Mouse (Mus musculus) midbrain, embryonic 11.5 days (tissue): ENCODE measurements around the gene Fam178b. TPM values are rescaled to one million over a fixed set of nuclear protein-coding genes. Genes with fewer than 3 reads are reported as not detected.
"Not testable (repeated sequence)": the region's sequence is repeated elsewhere in the genome, so short reads cannot be mapped to it uniquely, and the experiment has no call there.

Experiments
- ATAC-seq: fragments of 200-750 bp; cut with Nextera tagmentation; 2 replicates; pipeline ENCODE4 v1.8.0; 2017; ENCODE audit warnings: moderate TSS enrichment, moderate library complexity; ENCODE audit not compliant: low FRiP score
- DNase-seq: peaks from one replicate; pipeline ENCODE4 v3.0.0; 2015; ENCODE audit warnings: low spot score; ENCODE audit errors: missing footprints
- H3K27ac ChIP-seq: fragments of 300-500 bp; sonication (generic); 2 replicates; pipeline ENCODE4 v1.5.1; 2014; ENCODE audit warnings: low read depth, low read length
- H3K27me3 ChIP-seq: fragments of 300-500 bp; sonication (generic); 2 replicates; pipeline ENCODE4 v1.6.1; 2014; ENCODE audit warnings: mild to moderate bottlenecking, low read length, moderate library complexity, mixed read lengths; ENCODE audit not compliant: control insufficient read depth, insufficient read depth
- H3K36me3 ChIP-seq: fragments of 300-500 bp; sonication (generic); 2 replicates; pipeline ENCODE4 v1.6.1; 2014; ENCODE audit warnings: mild to moderate bottlenecking, low read length, moderate library complexity, mixed read lengths; ENCODE audit not compliant: control insufficient read depth, insufficient read depth
- H3K4me1 ChIP-seq: fragments of 300-500 bp; sonication (generic); 2 replicates; pipeline ENCODE4 v1.6.1; 2014; ENCODE audit warnings: low read length; ENCODE audit not compliant: control insufficient read depth, insufficient read depth
- H3K4me2 ChIP-seq: fragments of 300-500 bp; sonication (generic); 2 replicates; pipeline ENCODE4 v1.6.1; 2014; ENCODE audit warnings: mild to moderate bottlenecking, moderate library complexity
- H3K4me3 ChIP-seq: fragments of 300-500 bp; sonication (generic); 2 replicates; pipeline ENCODE4 v1.5.1; 2014; ENCODE audit warnings: low read depth, low read length
- H3K9ac ChIP-seq: fragments of 300-500 bp; sonication (generic); 2 replicates; pipeline ENCODE4 v1.6.1; 2014; ENCODE audit warnings: low read length
- H3K9me3 ChIP-seq: fragments of 300-500 bp; sonication (generic); 2 replicates; pipeline ENCODE4 v1.6.1; 2016; ENCODE audit warnings: low read length; ENCODE audit not compliant: control insufficient read depth
- WGBS: fragments of 180-500 bp; shearing (Covaris S2); extraction: QIAGEN DNeasy Blood & Tissue Kit; methylation state at CpG from one replicate; pipeline ENCODE4 v1.1.7; 2014; 5-methylcytosine and 5-hydroxymethylcytosine counted together
- polyA plus RNA-seq: library from polyadenylated mRNA; unstranded; fragments of >200 nt; fragmentation: Nextera tagmentation; extraction: Ambion mirVana; gene quantifications from 2 replicates; pipeline ENCODE4 v1.2.1, GENCODE M21; 2014

The Fam178b gene
- polyA plus RNA-seq, 1 experiment from 2014 or later: 0.16 TPM

DNA sequence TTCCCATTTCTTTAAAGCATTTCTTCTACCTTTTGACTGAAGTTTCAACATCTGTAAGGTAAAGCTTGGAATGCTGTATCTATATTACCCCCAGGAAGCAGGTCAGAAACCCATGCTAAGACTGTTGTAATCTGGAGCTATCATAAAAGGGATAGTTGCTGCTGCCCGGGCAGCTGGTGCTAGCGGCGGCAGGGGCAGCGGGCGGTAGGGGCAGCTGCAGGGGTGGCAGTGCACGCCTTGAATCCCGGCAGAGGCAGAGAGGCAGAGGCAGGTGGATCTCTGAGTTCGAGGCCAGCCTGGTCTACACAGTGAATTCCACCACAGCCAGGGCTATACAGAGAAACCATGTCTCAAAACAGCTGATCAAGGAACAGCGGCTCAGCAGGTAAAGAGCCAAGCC is 140.1 kb downstream of the Fam178b start:
- Histone ChIP-seq H3K4me2 (no peak overlapping the region), H3K4me3 (no peak overlapping the region), H3K27me3 (no peaks in the 10 kb centered on the region), H3K9me3 (no peaks in the 10 kb centered on the region), H3K9ac (no peak overlapping the region), H3K4me1 (peaks cover 11% of the 10 kb centered on the region), H3K36me3 (peaks cover 5% of the 10 kb centered on the region; the same call in 1 of the 2 replicates), H3K27ac (no peak overlapping the region)
- WGBS: 91% methylated on average over 9 of the region's 9 CpGs
- no peak for DNase-seq
- no peak for ATAC-seq

DNA sequence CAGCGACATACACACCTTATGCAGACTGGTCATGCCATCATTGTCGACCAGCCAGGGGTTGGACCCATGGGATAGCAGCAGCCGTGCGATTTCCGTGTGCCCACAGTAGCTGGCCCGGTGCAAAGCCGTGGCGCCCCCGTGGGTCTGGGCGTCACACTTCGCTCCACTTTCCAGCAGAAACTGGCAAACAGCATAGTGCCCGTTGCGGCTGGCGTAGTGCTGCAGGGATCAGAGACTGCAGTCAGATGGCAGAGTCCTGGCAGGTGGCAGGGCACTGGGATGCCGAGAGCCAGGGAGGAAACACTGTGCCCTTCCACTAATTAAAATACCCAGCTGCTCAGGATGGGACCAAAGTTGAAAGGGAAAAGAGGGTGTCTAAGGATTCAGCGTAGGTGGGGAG is 141.1 kb downstream of the Fam178b start:
- Histone ChIP-seq H3K4me3 (no peak overlapping the region), H3K4me1 (peaks cover 6% of the 10 kb centered on the region), H3K9me3 (no peaks in the 10 kb centered on the region), H3K9ac (no peak overlapping the region), H3K36me3 (peaks cover 5% of the 10 kb centered on the region; the same call in 1 of the 2 replicates), H3K4me2 (no peak overlapping the region), H3K27ac (no peak overlapping the region), H3K27me3 (no peaks in the 10 kb centered on the region)
- ATAC-seq (no peak), DNase-seq (no peak)
- 96% methylated on average over 16 of the region's 16 CpGs for WGBS

DNA sequence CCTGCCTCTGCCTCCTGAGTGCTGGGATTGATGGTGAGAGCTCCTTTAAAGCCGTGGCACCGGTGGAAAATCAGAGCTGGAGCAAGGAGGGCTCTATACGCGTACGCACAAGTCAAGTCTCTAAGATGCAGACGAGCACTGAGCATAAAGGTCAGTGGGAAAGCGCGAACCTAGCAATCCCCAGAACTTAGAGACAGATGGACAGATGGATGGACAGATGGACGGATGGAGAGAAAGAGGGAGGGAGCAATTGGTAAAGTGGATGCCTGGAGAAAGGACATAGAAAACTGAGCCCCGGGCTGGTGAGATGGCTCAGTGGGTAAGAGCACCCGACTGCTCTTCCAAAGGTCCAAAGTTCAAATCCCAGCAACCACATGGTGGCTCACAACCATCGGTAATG is 142.2 kb downstream of the Fam178b start:
- no peak for ATAC-seq
- H3K4me2 ChIP-seq: no peak overlapping the region
- no peak overlapping the region for H3K27ac ChIP-seq
- H3K4me1 ChIP-seq: no peaks in the 10 kb centered on the region
- H3K9me3 ChIP-seq: no peaks in the 10 kb centered on the region
- no peak overlapping the region for H3K9ac ChIP-seq
- H3K36me3 ChIP-seq: peaks cover 5% of the 10 kb centered on the region; the same call in 1 of the 2 replicates
- no peaks in the 10 kb centered on the region for H3K27me3 ChIP-seq
- no peak overlapping the region for H3K4me3 ChIP-seq
- no peak for DNase-seq
- 95% methylated on average over 12 of the region's 12 CpGs for WGBS

DNA sequence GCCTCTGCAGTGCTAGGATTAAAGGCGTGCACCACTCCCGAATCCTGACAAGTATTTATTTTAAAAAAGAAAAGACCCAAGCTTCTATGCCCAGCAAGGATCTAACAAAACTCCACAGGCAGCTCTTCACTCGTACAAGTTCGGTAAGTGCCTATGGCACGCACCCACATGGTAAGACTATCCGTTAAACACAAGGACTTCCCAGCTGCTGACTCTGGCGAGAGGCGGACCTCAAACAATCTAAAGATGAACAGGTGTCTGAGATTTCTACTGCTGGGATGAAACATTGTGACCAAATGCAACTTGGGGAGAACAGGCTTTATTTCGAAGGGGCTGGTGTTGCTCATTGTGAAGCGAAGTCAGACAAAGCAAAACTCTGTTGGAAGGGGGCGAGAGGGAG is 142.9 kb downstream of the Fam178b start:
- H3K9me3 ChIP-seq: no peaks in the 10 kb centered on the region
- peaks cover 5% of the 10 kb centered on the region; the same call in 1 of the 2 replicates for H3K36me3 ChIP-seq
- no peak overlapping the region for H3K4me2 ChIP-seq
- no peak overlapping the region for H3K27ac ChIP-seq
- H3K4me3 ChIP-seq: no peak overlapping the region
- no peaks in the 10 kb centered on the region for H3K4me1 ChIP-seq
- DNase-seq (no peak), ATAC-seq (no peak)
- WGBS: 93% methylated on average over 11 of the region's 11 CpGs
- H3K9ac ChIP-seq: no peak overlapping the region
- H3K27me3 ChIP-seq: no peaks in the 10 kb centered on the region

DNA sequence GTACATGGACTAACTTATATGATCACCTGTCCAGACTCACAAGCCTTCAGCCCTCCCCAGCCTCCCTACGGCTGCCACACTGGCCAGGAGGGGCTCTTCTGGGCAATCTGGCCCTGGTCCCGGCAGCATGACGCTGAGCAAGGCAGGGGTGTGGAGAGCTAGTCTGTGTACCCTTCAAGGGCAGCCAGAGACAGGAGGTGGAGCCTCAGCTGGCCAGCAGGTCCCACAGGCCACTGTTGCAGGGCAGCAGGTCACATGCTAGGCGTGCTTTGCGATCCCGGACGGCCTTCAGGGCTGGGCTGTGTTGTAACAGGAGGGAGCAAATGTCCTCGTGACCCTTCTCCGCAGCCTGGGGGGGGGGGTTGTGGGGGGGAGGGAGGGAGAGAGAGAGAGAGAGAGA is 143.8 kb downstream of the Fam178b start, which contains the start of gene Gm42417:
Gene Gm42417, minus strand, starts transcription at position 244 of the 400 bp plus-strand sequence.
- Histone ChIP-seq H3K9me3 (no peaks in the 10 kb centered on the region), H3K27ac (no peak within 1 kb of the TSS), H3K36me3 (peaks cover 5% of the 10 kb centered on the region; the same call in 1 of the 2 replicates), H3K9ac (no peak within 1 kb of the TSS), H3K4me3 (no peak within 1 kb of the TSS), H3K4me1 (no peaks in the 10 kb centered on the region), H3K27me3 (no peaks in the 10 kb centered on the region), H3K4me2 (no peak within 1 kb of the TSS)
- DNase-seq (no peak), ATAC-seq (no peak)
- 67% methylated on average over 9 of the region's 9 CpGs for WGBS

DNA sequence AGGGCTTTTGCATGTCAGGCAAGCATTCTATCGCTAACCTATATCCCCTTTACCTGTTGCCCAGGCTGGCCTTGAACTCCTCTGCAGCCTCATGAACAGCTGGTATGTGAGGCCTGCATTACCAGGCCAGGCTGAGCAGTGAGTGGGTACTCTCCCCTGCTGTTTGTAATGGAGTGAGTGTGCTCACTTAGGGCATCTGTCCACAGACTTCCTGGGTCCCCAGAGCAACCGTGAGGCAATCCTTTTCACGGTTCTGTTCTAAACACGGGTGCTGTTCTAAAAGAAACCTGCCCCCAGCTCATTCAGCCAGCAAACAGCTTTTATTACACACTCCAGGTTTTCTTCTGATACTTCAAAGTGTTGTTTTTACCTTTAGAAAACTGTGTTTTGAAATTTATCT is 144.3 kb downstream of the Fam178b start:
- H3K27ac ChIP-seq: no peak overlapping the region
- no peak overlapping the region for H3K4me3 ChIP-seq
- no peak overlapping the region for H3K4me2 ChIP-seq
- H3K36me3 ChIP-seq: peaks cover 5% of the 10 kb centered on the region; the same call in 1 of the 2 replicates
- DNase-seq: no peak
- no peak for ATAC-seq
- H3K4me1 ChIP-seq: no peaks in the 10 kb centered on the region
- H3K9me3 ChIP-seq: no peaks in the 10 kb centered on the region
- 85% methylated on average over 4 of the region's 4 CpGs for WGBS
- H3K9ac ChIP-seq: no peak overlapping the region
- H3K27me3 ChIP-seq: no peaks in the 10 kb centered on the region

DNA sequence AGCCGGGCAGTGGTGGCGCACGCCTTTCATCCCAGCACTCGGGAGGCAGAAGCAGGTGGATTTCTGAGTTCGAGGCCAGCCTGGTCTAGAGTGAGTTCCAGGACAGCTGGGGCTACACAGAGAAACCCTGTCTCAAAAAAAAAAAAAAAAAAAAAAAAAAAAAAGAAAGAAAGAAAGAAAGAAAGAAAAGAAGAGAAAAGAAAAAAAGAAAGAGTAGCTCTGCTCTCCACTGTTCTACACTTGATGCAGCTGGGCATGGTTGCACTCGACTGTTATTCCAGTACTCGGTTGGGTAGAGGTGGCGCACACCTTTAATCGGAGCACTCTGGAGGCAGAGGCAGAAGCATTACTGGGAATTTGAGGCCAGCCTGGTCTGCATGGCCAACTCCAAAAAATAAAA is 146.2 kb downstream of the Fam178b start, which contains the start of gene Ankrd23:
Gene Ankrd23, minus strand, starts transcription at position 101 of the 400 bp plus-strand sequence.
- not testable (repeated sequence) for H3K9ac ChIP-seq, H3K4me1 ChIP-seq, H3K9me3 ChIP-seq, H3K4me3 ChIP-seq, H3K4me2 ChIP-seq, ATAC-seq, H3K27ac ChIP-seq, H3K36me3 ChIP-seq, H3K27me3 ChIP-seq, DNase-seq
- 96% methylated on average over 9 of the region's 9 CpGs for WGBS

DNA sequence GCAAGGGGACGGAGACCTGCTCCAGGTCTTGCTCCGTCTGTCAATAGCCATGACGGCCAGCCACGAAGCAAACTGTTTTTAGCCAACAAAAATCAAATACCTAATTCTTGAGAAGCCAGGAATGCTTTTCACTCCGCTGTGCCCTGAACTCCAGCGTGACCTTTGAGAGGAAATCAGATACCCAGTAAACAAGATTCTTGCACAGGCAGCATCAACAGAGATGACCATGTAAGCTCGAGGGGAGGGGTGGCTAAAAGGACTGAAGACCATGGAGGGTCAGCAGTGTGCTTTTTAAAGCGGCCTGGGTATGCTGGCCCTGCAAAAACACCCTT is 146.6 kb downstream of the Fam178b start:
- Histone ChIP-seq H3K36me3 (peaks cover 3% of the 10 kb centered on the region; the same call in 1 of the 2 replicates), H3K27me3 (no peaks in the 10 kb centered on the region), H3K9me3 (no peaks in the 10 kb centered on the region), H3K9ac (no peak overlapping the region), H3K4me2 (no peak overlapping the region), H3K27ac (no peak overlapping the region), H3K4me1 (no peaks in the 10 kb centered on the region), H3K4me3 (no peak overlapping the region)
- DNase-seq (no peak), ATAC-seq (no peak)
- WGBS: 83% methylated on average over 8 of the region's 8 CpGs

DNA sequence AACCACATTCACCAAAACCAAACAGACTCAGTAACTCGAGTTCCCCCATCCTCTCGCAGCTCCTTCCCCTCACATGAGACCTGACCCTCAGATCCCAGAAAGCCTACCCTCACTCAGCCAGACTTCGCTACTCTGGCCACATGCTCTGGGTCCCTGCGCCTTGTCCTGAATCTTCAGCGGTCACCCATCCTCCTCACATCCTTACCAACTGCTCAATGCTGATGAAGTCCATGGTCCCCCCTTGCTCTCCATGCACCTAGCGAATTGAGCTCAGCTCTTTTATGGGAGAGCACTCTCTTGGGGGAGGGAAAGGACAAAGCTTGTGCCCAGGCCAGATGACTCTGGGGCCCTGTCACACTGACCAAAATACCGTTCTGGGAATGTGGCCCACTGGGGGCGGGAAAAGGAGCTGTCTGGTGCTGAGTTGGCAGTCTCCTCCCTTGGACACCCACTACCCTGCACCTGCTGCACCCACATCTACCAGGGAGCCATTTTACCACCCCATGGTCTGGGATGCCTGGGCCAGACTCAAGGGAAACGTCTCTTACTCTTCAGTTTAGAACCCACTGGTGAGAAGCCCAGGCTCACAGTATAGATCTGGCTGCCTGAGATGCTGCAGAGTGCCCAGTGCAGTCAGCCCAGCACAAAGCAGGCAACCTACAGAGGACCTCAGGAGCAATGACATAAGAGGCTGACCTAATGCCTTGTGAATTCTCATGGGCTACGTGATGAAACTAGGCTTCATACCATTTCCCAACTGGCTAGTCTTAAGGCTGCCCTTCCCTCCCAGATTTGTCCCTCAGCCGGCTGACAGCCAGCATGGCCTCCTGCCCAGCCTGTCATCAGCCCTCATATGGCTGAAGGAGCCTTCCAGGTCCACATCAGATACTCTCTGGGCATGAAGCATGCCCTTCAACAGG is 147.2 kb downstream of the Fam178b start:
- Histone ChIP-seq H3K27ac (no peak overlapping the region), H3K4me2 (no peak overlapping the region), H3K36me3 (peaks cover 2% of the 10 kb centered on the region; the same call in 1 of the 2 replicates), H3K9me3 (no peaks in the 10 kb centered on the region), H3K4me1 (no peaks in the 10 kb centered on the region), H3K9ac (no peak overlapping the region), H3K27me3 (no peaks in the 10 kb centered on the region), H3K4me3 (no peak overlapping the region)
- no peak for ATAC-seq
- DNase-seq: no peak
- 84% methylated on average over 11 of the region's 11 CpGs for WGBS
